Mouse (Mus musculus) small intestine, adult 2 months (tissue): ENCODE measurements around the gene Ppcdc.

ENCODE experiments used
- CTCF ChIP-seq: fragments of 200-500 bp; IDR thresholded peaks from 2 replicates; pipeline ENCODE4 v1.5.1; 2012; ENCODE audit warnings: low read depth, mild to moderate bottlenecking, control low read depth, inconsistent platforms, low read length, moderate library complexity, mixed read lengths; ENCODE audit not compliant: insufficient replicate concordance, insufficient read length; ENCODE audit errors: extremely low read depth
- POLR2A ChIP-seq: fragments of 200-500 bp; IDR thresholded peaks from 2 replicates; pipeline ENCODE4 v1.6.1; 2012; ENCODE audit warnings: low read depth, mild to moderate bottlenecking, control low read depth, inconsistent platforms, low read length, moderate library complexity

- TF ChIP-seq POLR2A, result no peak
- TF ChIP-seq CTCF, result no peak
Observed at GRCm38 (mm10) chr9:57343752-57344151, 96.2 kb downstream of the Ppcdc start.
